Mouse (Mus musculus): ENCODE results near the gene Fam180a.

Fam180a gene

GRCm38 (mm10) chr6:35330834-35331233 is 4.9 kb upstream of the Fam180a start:
- POLR2A ChIA-PET = interaction anchor here in 2 of 4 experiments (0.6 to 1.2 kb wide), 2 partner anchors 58 to 62 kb away, joined by 3 to 6 read pairs; no protein-coding TSS in a partner anchor
- CTCF ChIA-PET = interaction anchor here in 1 of 4 experiments (0.9 kb wide), 1 partner anchor 49 kb away, joined by 4 read pairs; no protein-coding TSS in a partner anchor

GRCm38 (mm10) chr6:35329956-35330355 is 4.0 kb upstream of the Fam180a start:
- POLR2A ChIA-PET = interaction anchor here in 1 of 4 experiments (1.0 kb wide), 1 partner anchor 11 kb away, joined by 3 read pairs; no protein-coding TSS in a partner anchor
- CTCF ChIA-PET = no interaction called here

- ChIA-PET POLR2A (interaction anchor here in 1 of 4 experiments (0.6 kb wide), 1 partner anchor 91 kb away, joined by 4 read pairs; no protein-coding TSS in a partner anchor), CTCF (no interaction called here)
These were observed 1.6 kb downstream of the Fam180a start for GRCm38 (mm10) chr6:35324306-35324705.

- POLR2A ChIA-PET = no interaction called here
- CTCF ChIA-PET = no interaction called here
These were observed 2.9 kb downstream of the Fam180a start for GRCm38 (mm10) chr6:35323046-35323445.

- ChIA-PET POLR2A (no interaction called here), CTCF (no interaction called here)
These were observed 4.8 kb downstream of the Fam180a start for GRCm38 (mm10) chr6:35321105-35321504.

- POLR2A ChIA-PET = no interaction called here
- CTCF ChIA-PET = interaction anchor here in 2 of 4 experiments (1.2 to 1.4 kb wide), 2 partner anchors 14 to 60 kb away, joined by 3 to 5 read pairs; no protein-coding TSS in a partner anchor
These were observed 6.1 kb downstream of the Fam180a start for GRCm38 (mm10) chr6:35319850-35320249.

GRCm38 (mm10) chr6:35313520-35313919 is 12.4 kb downstream of the Fam180a start:
- CTCF ChIA-PET = no interaction called here
- POLR2A ChIA-PET = interaction anchor here in 1 of 4 experiments (0.7 kb wide), 1 partner anchor 55 kb away, joined by 7 read pairs; no protein-coding TSS in a partner anchor

GRCm38 (mm10) chr6:35309406-35309805 is 16.5 kb downstream of the Fam180a start:
- ChIA-PET CTCF (no interaction called here), POLR2A (interaction anchor here in 1 of 4 experiments (0.7 kb wide), 2 partner anchors 18 to 144 kb away, joined by 3 to 5 read pairs; no protein-coding TSS in a partner anchor)

- POLR2A ChIA-PET = interaction anchor here in 1 of 4 experiments (1.2 to 1.7 kb wide), 2 partner anchors 22 to 38 kb away, joined by 3 to 4 read pairs; no protein-coding TSS in a partner anchor
- CTCF ChIA-PET = interaction anchor here in 1 of 4 experiments (0.9 kb wide), 1 partner anchor 72 kb away, joined by 3 read pairs; no protein-coding TSS in a partner anchor
These were observed 17.9 kb downstream of the Fam180a start, which contains the start of gene Slc13a4 for GRCm38 (mm10) chr6:35308037-35308436. Gene Slc13a4 (minus strand): TSS chr6:35308131.

GRCm38 (mm10) chr6:35307136-35307535 is 18.8 kb downstream of the Fam180a start:
- CTCF ChIA-PET = interaction anchor here in 1 of 4 experiments (0.9 kb wide), 1 partner anchor 73 kb away, joined by 3 read pairs; no protein-coding TSS in a partner anchor
- POLR2A ChIA-PET = interaction anchor here in 1 of 4 experiments (0.6 to 1.7 kb wide), 3 partner anchors 21 to 671 kb away, joined by 3 to 4 read pairs (median 4); no protein-coding TSS in a partner anchor

- ChIA-PET CTCF (no interaction called here), POLR2A (no interaction called here)
These were observed 22.5 kb downstream of the Fam180a start for GRCm38 (mm10) chr6:35303355-35303900.

GRCm38 (mm10) chr6:35302581-35302980 is 23.4 kb downstream of the Fam180a start:
- ChIA-PET POLR2A (no interaction called here), CTCF (no interaction called here)

GRCm38 (mm10) chr6:35298323-35298722 is 27.6 kb downstream of the Fam180a start:
- ChIA-PET CTCF (interaction anchor here in 1 of 4 experiments (0.6 kb wide), 1 partner anchor 270 kb away, joined by 4 read pairs; no protein-coding TSS in a partner anchor), POLR2A (interaction anchor here in 3 of 4 experiments (0.5 to 1.9 kb wide), 4 partner anchors 10 to 56 kb away, joined by 3 to 5 read pairs (median 4); no protein-coding TSS in a partner anchor)

- ChIA-PET POLR2A (interaction anchor here in 3 of 4 experiments (0.5 to 1.9 kb wide), 4 partner anchors 9 to 56 kb away, joined by 3 to 5 read pairs (median 4); no protein-coding TSS in a partner anchor), CTCF (interaction anchor here in 1 of 4 experiments (0.6 kb wide), 1 partner anchor 271 kb away, joined by 4 read pairs; no protein-coding TSS in a partner anchor)
These were observed 28.3 kb downstream of the Fam180a start for GRCm38 (mm10) chr6:35297516-35298227.

- CTCF ChIA-PET = no interaction called here
- POLR2A ChIA-PET = interaction anchor here in 1 of 4 experiments (1.4 kb wide), 1 partner anchor 57 kb away, joined by 3 read pairs; no protein-coding TSS in a partner anchor
These were observed 28.9 kb downstream of the Fam180a start for GRCm38 (mm10) chr6:35297001-35297400.

- CTCF ChIA-PET = no interaction called here
- POLR2A ChIA-PET = interaction anchor here in 1 of 4 experiments (1.3 kb wide), 1 partner anchor 161 kb away, joined by 3 read pairs; the partner anchor contains the start of gene Cnot4
These were observed 31.0 kb downstream of the Fam180a start for GRCm38 (mm10) chr6:35294964-35295363.

GRCm38 (mm10) chr6:35289676-35290075 is 36.3 kb downstream of the Fam180a start:
- POLR2A ChIA-PET = interaction anchor here in 2 of 4 experiments (1.1 to 1.5 kb wide), 2 partner anchors 10 kb away, joined by 3 to 4 read pairs; no protein-coding TSS in a partner anchor
- CTCF ChIA-PET = interaction anchor here in 2 of 4 experiments (0.8 to 1.3 kb wide), 2 partner anchors 44 to 45 kb away, joined by 3 read pairs; no protein-coding TSS in a partner anchor

GRCm38 (mm10) chr6:35288920-35289319 is 37.0 kb downstream of the Fam180a start:
- POLR2A ChIA-PET = interaction anchor here in 3 of 4 experiments (0.6 to 1.9 kb wide), 7 partner anchors 9 to 94 kb away, joined by 3 to 6 read pairs (median 4); partner anchors contain the start of gene Fam180a (in 1 of the 3)
- CTCF ChIA-PET = interaction anchor here in 1 of 4 experiments (1.3 kb wide), 1 partner anchor 45 kb away, joined by 3 read pairs; no protein-coding TSS in a partner anchor
